Mouse (Mus musculus): ENCODE measurements around the gene Pfn3. TPM values are rescaled to one million over a fixed set of nuclear protein-coding genes. Genes with fewer than 3 reads are reported as not detected.

Pfn3 gene
- total and polyA plus RNA-seq, 3 experiments: not detected

GRCm38 (mm10) chr13:55450511-55450980 lies 35.5 kb upstream of the Pfn3 start:
- no peak for DNase-seq (ENCODE audit: extremely low read depth)
- peaks cover 26 to 55% of the 10 kb centered on the region in 2 experiments for H3K4me1 ChIP-seq (ENCODE audit: control insufficient read depth in 1 of 2, insufficient read depth in 2 of 2)
- no peak overlapping the region for H3K4me3 ChIP-seq (replicated peaks in 1 of 3; ENCODE audit: low read depth in 2 of 3, low read length in 2 of 3, poor library complexity in 1 of 3)
- no peak overlapping the region for H3K9ac ChIP-seq (ENCODE audit: insufficient read depth, low read depth)
- H3K9me3 ChIP-seq (replicated peaks; ENCODE audit: low read length): no peaks in the 10 kb centered on the region
- H3K79me2 ChIP-seq (replicated peaks; ENCODE audit: control insufficient read depth, extremely low read depth, insufficient read depth, poor library complexity, severe bottlenecking): peaks cover 31% of the 10 kb centered on the region
- dilution Hi-C loops (cut with MboI; ENCODE audit: extremely low pct_ligation_motif_present, extremely low pct_unique_long_range_greater_than_20kb, low sequenced_read_pairs): no loop called here
- TF ChIP-seq POLR2AphosphoS2 (IDR thresholded peaks at IDR 0.05; ENCODE audit: low read depth, low read length) (no peak), ZKSCAN1 (IDR thresholded peaks at IDR 0.05; ENCODE audit: borderline replicate concordance, low read depth, low read length) (no peak), IRF4 (IDR thresholded peaks at IDR 0.05; ENCODE audit: low read depth, low read length) (no peak), EP300 (IDR thresholded peaks at IDR 0.05; ENCODE audit: low read length) (no peak), JUN (IDR thresholded peaks at IDR 0.05; ENCODE audit: insufficient read depth, low read depth, low read length) (no peak), UBTF (IDR thresholded peaks at IDR 0.05; ENCODE audit: low read depth, low read length) (no peak), ELF1 (IDR thresholded peaks at IDR 0.05; ENCODE audit: low read depth, low read length) (no peak), RCOR1 (conservative IDR thresholded peaks at IDR 0.05; ENCODE audit: low read depth, low read length) (no peak), USF2 (conservative IDR thresholded peaks at IDR 0.05; ENCODE audit: low read depth, low read length) (no peak), HCFC1 (IDR thresholded peaks at IDR 0.05; ENCODE audit: low read depth, low read length) (no peak), KAT2A (IDR thresholded peaks at IDR 0.05; ENCODE audit: insufficient replicate concordance, low read length) (no peak), ZC3H11A (IDR thresholded peaks at IDR 0.05; ENCODE audit: low read depth, low read length) (no peak)
- H3K4me2 ChIP-seq (ENCODE audit: insufficient read depth, low read depth, poor library complexity, severe bottlenecking): no peak overlapping the region
- in situ Hi-C loops (cut with MboI; ENCODE audit: low pct_ligation_motif_present, low pct_unique_long_range_greater_than_20kb, low sequenced_read_pairs): no loop called here
- peaks cover 48 to 62% of the 10 kb centered on the region in 2 experiments for H3K36me3 ChIP-seq (replicated peaks in 1 of 2; ENCODE audit: control insufficient read depth in 1 of 2, insufficient read depth in 1 of 2, low read length in 1 of 2)
- no peaks in the 10 kb centered on the region for H3K27me3 ChIP-seq (replicated peaks)
- H3K27ac ChIP-seq (ENCODE audit: insufficient read depth, low read depth): no peak overlapping the region

- Histone ChIP-seq H3K36me3 (replicated peaks in 1 of 2; ENCODE audit: control insufficient read depth in 1 of 2, insufficient read depth in 1 of 2, low read length in 1 of 2) (peaks cover 43 to 56% of the 10 kb centered on the region in 2 experiments), H3K9me3 (replicated peaks; ENCODE audit: low read length) (no peaks in the 10 kb centered on the region), H3K4me2 (ENCODE audit: insufficient read depth, low read depth, poor library complexity, severe bottlenecking) (peak overlapping the region; percentile 43; the same call in 1 of the 2 replicates), H3K27me3 (replicated peaks) (no peaks in the 10 kb centered on the region), H3K4me3 (replicated peaks in 1 of 3; ENCODE audit: low read depth in 2 of 3, low read length in 2 of 3, poor library complexity in 1 of 3) (no peak overlapping the region), H3K9ac (ENCODE audit: insufficient read depth, low read depth) (no peak overlapping the region; the same call in 1 of the 2 replicates), H3K27ac (ENCODE audit: insufficient read depth, low read depth) (peak overlapping the region; percentile 84), H3K79me2 (replicated peaks; ENCODE audit: control insufficient read depth, extremely low read depth, insufficient read depth, poor library complexity, severe bottlenecking) (peaks cover 34% of the 10 kb centered on the region), H3K4me1 (ENCODE audit: control insufficient read depth in 1 of 2, insufficient read depth in 2 of 2) (peaks cover 26 to 55% of the 10 kb centered on the region in 2 experiments)
- TF ChIP-seq USF1 (IDR thresholded peaks at IDR 0.05; ENCODE audit: low read depth, low read length) (no peak), MYC (IDR thresholded peaks at IDR 0.05; ENCODE audit: low read depth, low read length) (peak; percentile 79), TCF12 (IDR thresholded peaks at IDR 0.05; ENCODE audit: low read depth, low read length) (peak; percentile 98), PAX5 (IDR thresholded peaks at IDR 0.05; ENCODE audit: low read length) (no peak), SIN3A (IDR thresholded peaks at IDR 0.05; ENCODE audit: low read length) (no peak; the same call in 1 of the 2 replicates), SMC3 (IDR thresholded peaks at IDR 0.05; ENCODE audit: low read depth, low read length) (0 out of 2 replicates have a peak, but pooled peaks have one; percentile 10), GABPA (IDR thresholded peaks at IDR 0.05; ENCODE audit: insufficient replicate concordance, low read depth, low read length) (no peak), MAX (IDR thresholded peaks at IDR 0.05; ENCODE audit: low read length) (peak; percentile 50), MEF2A (IDR thresholded peaks at IDR 0.05; ENCODE audit: borderline replicate concordance, low read depth, low read length) (peak; percentile 62), POLR2A (IDR thresholded peaks at IDR 0.05; ENCODE audit: low read depth, low read length) (peak; percentile 39; the same call in 1 of the 2 replicates), MAFK (IDR thresholded peaks at IDR 0.05; ENCODE audit: insufficient replicate concordance, low read length) (no peak), MXI1 (IDR thresholded peaks at IDR 0.05; ENCODE audit: low read depth, low read length) (peak; percentile 49; the same call in 1 of the 2 replicates), EP300 (IDR thresholded peaks at IDR 0.05; ENCODE audit: low read length) (peak; percentile 72), ELF1 (IDR thresholded peaks at IDR 0.05; ENCODE audit: low read depth, low read length) (0 out of 2 replicates have a peak, but pooled peaks have one; percentile 1), NELFE (IDR thresholded peaks at IDR 0.05; ENCODE audit: low read depth, low read length) (no peak), BHLHE40 (IDR thresholded peaks at IDR 0.05; ENCODE audit: low read depth, low read length) (peak; percentile 66; the same call in 1 of the 2 replicates), IRF4 (IDR thresholded peaks at IDR 0.05; ENCODE audit: low read depth, low read length) (peak; percentile 85), ETS1 (conservative IDR thresholded peaks at IDR 0.05; ENCODE audit: low read depth, low read length) (peak; percentile 86), CHD2 (IDR thresholded peaks at IDR 0.05; ENCODE audit: low read length) (peak; percentile 9; the same call in 1 of the 2 replicates), RCOR1 (conservative IDR thresholded peaks at IDR 0.05; ENCODE audit: low read depth, low read length) (no peak; the same call in 1 of the 2 replicates)
- dilution Hi-C loops (cut with MboI; ENCODE audit: extremely low pct_ligation_motif_present, extremely low pct_unique_long_range_greater_than_20kb, low sequenced_read_pairs): no loop called here
- DNase-seq (ENCODE audit: extremely low read depth): peak; percentile 78
- in situ Hi-C loops (cut with MboI; ENCODE audit: low pct_ligation_motif_present, low pct_unique_long_range_greater_than_20kb, low sequenced_read_pairs): no loop called here
These were observed 34.8 kb upstream of the Pfn3 start for GRCm38 (mm10) chr13:55449679-55450441.

All from CH12.LX (cell line).